Mouse (Mus musculus) limb, embryonic 14.5 days (tissue): ENCODE data around the gene Xylt2. TPM values are rescaled to one million over a fixed set of nuclear protein-coding genes. Genes with fewer than 3 reads are reported as not detected.

Experiments used
- ATAC-seq: fragments of 200-750 bp; cut with Nextera tagmentation; 2 replicates; pipeline ENCODE4 v1.8.0; 2017; ENCODE audit warnings: low read depth, moderate number of reproducible peaks, moderate TSS enrichment; ENCODE audit not compliant: low FRiP score
- DNase-seq: peaks from one replicate; pipeline ENCODE4 v3.0.0-alpha.2; 2015; ENCODE audit warnings: low spot score
- H3K27ac ChIP-seq: fragments of 300-500 bp; sonication (generic); replicated peaks from 2 replicates; pipeline ENCODE4 v1.5.1; 2014; ENCODE audit warnings: low read depth, mild to moderate bottlenecking, low read length, moderate library complexity, mixed read lengths
- H3K27me3 ChIP-seq: fragments of 300-500 bp; sonication (generic); 2 replicates; pipeline ENCODE4 v1.6.1; 2014; ENCODE audit warnings: low read length, mixed read lengths; ENCODE audit not compliant: control insufficient read depth, insufficient read depth
- H3K36me3 ChIP-seq: fragments of 300-500 bp; sonication (generic); 2 replicates; pipeline ENCODE4 v1.6.1; 2014; ENCODE audit warnings: mild to moderate bottlenecking, low read length, moderate library complexity, mixed read lengths; ENCODE audit not compliant: control insufficient read depth, insufficient read depth
- H3K4me1 ChIP-seq: fragments of 300-500 bp; sonication (generic); 2 replicates; pipeline ENCODE4 v1.6.1; 2014; ENCODE audit warnings: antibody characterized with exemption, low read length, mixed read lengths; ENCODE audit not compliant: control insufficient read depth, insufficient read depth
- H3K4me2 ChIP-seq: fragments of 300-500 bp; sonication (generic); replicated peaks from 2 replicates; pipeline ENCODE4 v1.6.1; 2014; ENCODE audit warnings: low read depth, mild to moderate bottlenecking, low read length, moderate library complexity; ENCODE audit not compliant: severe bottlenecking
- H3K4me3 ChIP-seq: fragments of 300-500 bp; sonication (generic); replicated peaks from 2 replicates; pipeline ENCODE4 v1.5.1; 2014; ENCODE audit warnings: low read length
- H3K9ac ChIP-seq: fragments of 300-500 bp; sonication (generic); 2 replicates; pipeline ENCODE4 v1.6.1; 2014; ENCODE audit warnings: mild to moderate bottlenecking, low read depth, low read length, moderate library complexity; ENCODE audit not compliant: severe bottlenecking
- H3K9me3 ChIP-seq: fragments of 300-500 bp; sonication (generic); 2 replicates; pipeline ENCODE4 v1.6.1; 2016; ENCODE audit warnings: low read length; ENCODE audit not compliant: control insufficient read depth
- POLR2A ChIP-seq: fragments of 200-500 bp; IDR thresholded peaks from 2 replicates; pipeline ENCODE4 v1.8.0; 2012; ENCODE audit warnings: inconsistent platforms, mild to moderate bottlenecking, moderate library complexity, borderline replicate concordance; ENCODE audit not compliant: insufficient read depth, insufficient read length; ENCODE audit errors: extremely low read depth
- WGBS: fragments of 180-500 bp; shearing (Covaris S2); extraction: QIAGEN DNeasy Blood & Tissue Kit; methylation state at CpG from one replicate; pipeline ENCODE4 v1.1.7; 2014; 5-methylcytosine and 5-hydroxymethylcytosine counted together
- polyA plus RNA-seq, 2 experiments: library from polyadenylated mRNA; depleted of rRNA in 1 of 2; stranded (reverse) in 1 of 2; unstranded in 1 of 2; fragments of >200 nt; fragmentation: Nextera tagmentation in 1 of 2; extraction: Ambion mirVana in 1 of 2; gene quantifications; 2 replicates each; pipeline versions ENCODE4 v1.2.1 to v1.2.3; 2012 to 2014

Gene Xylt2
- polyA plus RNA-seq, 2 experiments, result 27.4 to 40.0 TPM

GRCm38 (mm10) chr11:94675446-94675845 lies 1.9 kb downstream of the Xylt2 start:
- no peak for DNase-seq
- Histone ChIP-seq H3K27me3 (no peaks in the 10 kb centered on the region), H3K27ac (no peak overlapping the region), H3K4me1 (peaks cover 24% of the 10 kb centered on the region), H3K9ac (peak overlapping the region; percentile 97; the same call in 1 of the 2 replicates), H3K9me3 (no peaks in the 10 kb centered on the region), H3K4me3 (no peak overlapping the region; the same call in 1 of the 2 replicates), H3K36me3 (peaks cover 3% of the 10 kb centered on the region), H3K4me2 (peak overlapping the region; percentile 74)
- 73% methylated on average over 5 of the region's 5 CpGs for WGBS
- no peak for TF ChIP-seq POLR2A
- ATAC-seq, result no peak

DNA sequence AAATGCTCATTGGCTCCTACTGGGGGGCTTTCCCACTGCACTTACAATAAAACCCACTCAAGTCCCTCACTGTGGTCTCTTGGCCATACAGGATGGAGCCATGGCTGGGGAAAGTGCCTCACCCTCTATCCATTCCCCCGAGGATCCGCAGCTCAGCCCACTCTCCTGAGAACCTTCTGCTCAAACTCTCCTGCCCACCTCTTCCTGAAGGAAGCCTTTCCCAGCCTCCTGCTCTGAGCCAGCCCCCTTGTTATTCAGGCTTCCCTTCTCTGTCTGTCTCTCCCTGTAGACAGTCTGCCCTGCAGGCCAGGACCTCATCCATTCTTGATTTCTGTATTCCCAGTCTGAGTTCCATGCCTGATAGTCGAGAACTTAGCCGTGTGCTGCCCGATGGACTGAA lies 2.3 kb downstream of the Xylt2 start:
- Histone ChIP-seq H3K4me2 (no peak overlapping the region), H3K9me3 (no peaks in the 10 kb centered on the region), H3K36me3 (peaks cover 7% of the 10 kb centered on the region), H3K4me3 (no peak overlapping the region), H3K4me1 (peaks cover 24% of the 10 kb centered on the region), H3K27me3 (no peaks in the 10 kb centered on the region), H3K9ac (no peak overlapping the region; the same call in 1 of the 2 replicates), H3K27ac (no peak overlapping the region)
- ATAC-seq, result no peak
- DNase-seq, result no peak
- no peak for TF ChIP-seq POLR2A
- 90% methylated on average over 5 of the region's 5 CpGs for WGBS

- Histone ChIP-seq H3K4me1 (no peaks in the 10 kb centered on the region), H3K4me2 (no peak overlapping the region), H3K9ac (no peak overlapping the region), H3K27me3 (no peaks in the 10 kb centered on the region), H3K9me3 (no peaks in the 10 kb centered on the region), H3K4me3 (no peak overlapping the region), H3K27ac (no peak overlapping the region), H3K36me3 (peaks cover 87% of the 10 kb centered on the region)
- WGBS, result 91% methylated on average over 6 of the region's 6 CpGs
- ATAC-seq (no peak), DNase-seq (no peak)
- no peak for TF ChIP-seq POLR2A
Measured at GRCm38 (mm10) chr11:94665281-94665680, 12.0 kb downstream of the Xylt2 start.

GRCm38 (mm10) chr11:94661344-94661743 lies 16.0 kb downstream of the Xylt2 start:
- peaks cover 72% of the 10 kb centered on the region for H3K36me3 ChIP-seq
- DNase-seq (no peak), ATAC-seq (no peak)
- WGBS, result 76% methylated on average over 1 of the region's 1 CpGs
- H3K9ac ChIP-seq, result no peak overlapping the region
- no peaks in the 10 kb centered on the region for H3K27me3 ChIP-seq
- TF ChIP-seq POLR2A, result no peak
- H3K4me2 ChIP-seq, result no peak overlapping the region
- no peaks in the 10 kb centered on the region for H3K9me3 ChIP-seq
- no peak overlapping the region for H3K27ac ChIP-seq
- H3K4me3 ChIP-seq, result no peak overlapping the region
- no peaks in the 10 kb centered on the region for H3K4me1 ChIP-seq

DNA sequence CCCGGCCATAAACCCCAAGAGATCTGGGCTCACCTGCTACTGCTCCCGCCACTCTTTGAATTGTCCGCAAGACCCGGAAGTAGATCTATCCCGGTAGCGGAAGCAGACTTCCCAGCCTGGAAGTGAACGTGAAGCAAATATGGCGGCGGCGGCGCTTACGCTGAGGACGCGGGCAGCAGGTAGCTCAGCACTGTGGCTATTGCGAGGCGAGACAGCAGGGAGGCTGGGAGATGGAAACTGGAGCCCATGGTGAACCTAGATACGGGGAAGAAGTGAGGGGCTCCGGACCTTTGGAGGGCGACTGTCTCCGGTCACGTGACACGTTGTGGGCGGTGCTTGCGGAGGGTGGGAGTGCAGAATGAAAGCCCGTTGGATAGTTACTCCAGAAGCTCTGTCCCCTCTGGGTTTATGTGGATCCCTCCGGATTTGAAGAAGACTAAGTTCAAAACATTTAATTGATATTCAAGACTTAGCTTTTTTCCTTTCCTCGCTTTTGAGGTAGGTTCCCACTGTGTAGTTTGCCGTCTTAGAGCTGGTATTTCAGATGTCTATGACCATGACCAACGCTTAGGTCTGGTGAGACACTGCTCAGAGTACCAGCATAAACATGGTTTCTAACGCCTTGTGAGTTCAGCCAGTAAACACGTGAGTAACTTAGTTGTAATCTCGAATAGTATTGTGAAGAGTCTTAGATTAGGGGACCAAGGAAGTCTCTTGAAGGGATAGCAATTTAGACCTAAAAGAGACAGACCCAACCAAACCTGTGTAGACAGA lies 23.5 kb downstream of the Xylt2 start, which contains the start of the genes Mrpl27 and Eme1:
Gene Mrpl27, plus strand, starts transcription at position 105 of the 774 bp plus-strand sequence.
Gene Eme1, minus strand, starts transcription at position 302 of the 774 bp plus-strand sequence.
- 3% methylated on average over 32 of the region's 32 CpGs for WGBS
- DNase-seq (peak; percentile 75), ATAC-seq (peak; percentile 90)
- no peaks in the 10 kb centered on the region for H3K9me3 ChIP-seq
- H3K27me3 ChIP-seq, result no peaks in the 10 kb centered on the region
- H3K4me3 ChIP-seq, result peak within 1 kb of the TSS; percentile 62
- H3K9ac ChIP-seq, result peak within 1 kb of the TSS; percentile 64
- H3K27ac ChIP-seq, result peak within 1 kb of the TSS; percentile 89
- peaks cover 30% of the 10 kb centered on the region for H3K36me3 ChIP-seq
- H3K4me2 ChIP-seq, result peak within 1 kb of the TSS; percentile 85
- H3K4me1 ChIP-seq, result peaks cover 12% of the 10 kb centered on the region
- peak; percentile 62; the same call in 1 of the 2 replicates for TF ChIP-seq POLR2A
